Mouse (Mus musculus) G1E-ER4 (cell line): ENCODE measurements around the gene Slu7. TPM values are rescaled to one million over a fixed set of nuclear protein-coding genes. Genes with fewer than 3 reads are reported as not detected.

ENCODE experiments used
- GATA1 ChIP-seq: IDR thresholded peaks from one replicate; pipeline ENCODE4 v1.8.0; 2012; ENCODE audit warnings: low read length, inconsistent platforms
- polyA plus RNA-seq: library from polyadenylated mRNA; stranded (reverse); fragments of >175 nt; gene quantifications from 2 replicates; pipeline ENCODE4 v1.2.3, GENCODE M21; 2012

Slu7 gene
- 2.6 and 3.6 TPM in 2 replicates for polyA plus RNA-seq

- TF ChIP-seq GATA1, result no peak
Measured at GRCm38 (mm10) chr11:43433254-43434023, at the start of gene Slu7. Gene Slu7 (plus strand): TSS chr11:43433744.

GRCm38 (mm10) chr11:43385055-43385649 lies 48.4 kb upstream of the Slu7 start:
- no peak for TF ChIP-seq GATA1

GRCm38 (mm10) chr11:43385716-43386115 lies 47.8 kb upstream of the Slu7 start:
- TF ChIP-seq GATA1, result no peak

- no peak for TF ChIP-seq GATA1
Measured at GRCm38 (mm10) chr11:43387004-43387880, 46.3 kb upstream of the Slu7 start.

DNA sequence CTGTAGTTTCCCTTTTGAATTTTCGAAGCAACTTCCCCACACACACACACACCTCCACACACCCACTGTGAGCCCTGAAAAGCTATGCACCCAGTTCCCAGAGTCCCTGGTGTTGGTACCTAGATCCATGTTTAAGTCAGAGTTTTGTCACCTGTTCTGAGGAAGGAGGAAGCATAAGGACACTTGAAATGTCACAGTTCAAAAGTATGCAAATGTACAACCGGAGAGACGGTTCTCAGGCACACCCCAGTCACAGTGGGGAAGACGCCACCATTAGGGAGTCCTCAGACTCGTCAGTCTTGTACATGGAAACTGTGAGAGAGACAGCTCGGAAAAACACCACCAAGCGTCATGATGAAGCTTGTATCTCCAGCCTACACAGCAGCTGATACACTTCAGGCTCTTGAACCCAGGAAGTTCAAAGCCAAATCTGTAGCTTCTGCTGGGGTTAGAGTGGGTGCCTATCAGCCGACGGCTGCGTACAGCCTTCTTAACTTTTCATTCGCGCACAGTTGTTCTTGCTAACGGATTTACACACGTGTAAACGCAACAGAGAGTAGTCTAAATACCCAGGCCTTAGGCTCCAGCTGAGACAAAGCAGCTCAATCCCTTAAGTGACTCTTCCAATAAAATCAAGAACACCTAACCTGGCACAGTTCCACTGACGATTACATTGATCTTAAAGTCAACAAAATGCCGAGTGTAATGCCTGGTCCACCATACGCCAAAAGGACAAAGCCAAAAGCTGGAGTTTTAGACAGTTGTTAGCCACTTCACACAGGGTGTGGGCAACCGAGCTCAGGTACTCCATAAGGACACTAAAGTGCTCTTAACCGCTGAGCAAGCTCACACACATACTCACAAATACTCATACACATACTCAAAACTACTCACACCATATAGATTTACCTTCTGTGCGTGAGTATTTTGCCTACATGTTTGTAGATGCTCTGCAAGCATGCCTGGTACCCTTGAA lies 45.1 kb upstream of the Slu7 start:
- TF ChIP-seq GATA1, result no peak

- no peak for TF ChIP-seq GATA1
Measured at GRCm38 (mm10) chr11:43389118-43389517, 44.4 kb upstream of the Slu7 start.

GRCm38 (mm10) chr11:43392757-43393156 lies 40.8 kb upstream of the Slu7 start:
- TF ChIP-seq GATA1, result no peak

- no peak for TF ChIP-seq GATA1
Measured at GRCm38 (mm10) chr11:43393325-43393724, 40.2 kb upstream of the Slu7 start.

- TF ChIP-seq GATA1, result no peak
Measured at GRCm38 (mm10) chr11:43395073-43395948, 38.2 kb upstream of the Slu7 start.

GRCm38 (mm10) chr11:43396246-43396645 lies 37.3 kb upstream of the Slu7 start:
- TF ChIP-seq GATA1, result no peak

DNA sequence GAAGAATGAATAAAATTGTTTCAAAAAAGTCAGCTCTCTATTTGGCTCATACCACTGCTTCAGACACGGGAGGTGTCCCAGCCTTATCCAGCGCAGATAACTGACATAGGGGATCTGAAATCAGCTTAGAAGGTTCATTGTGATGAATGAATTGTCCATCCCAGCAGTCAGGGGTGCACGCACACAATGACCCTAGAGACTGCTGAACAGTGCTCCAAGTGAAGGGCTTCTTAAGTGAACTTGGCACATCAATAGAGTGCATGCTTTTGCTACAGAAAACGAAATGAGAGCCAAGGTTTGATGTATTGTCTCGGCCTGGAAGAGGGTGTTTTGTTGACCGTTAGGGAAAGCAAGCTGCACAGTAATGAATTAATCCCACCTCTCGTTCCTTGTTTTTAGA lies 36.9 kb upstream of the Slu7 start:
- TF ChIP-seq GATA1, result no peak

DNA sequence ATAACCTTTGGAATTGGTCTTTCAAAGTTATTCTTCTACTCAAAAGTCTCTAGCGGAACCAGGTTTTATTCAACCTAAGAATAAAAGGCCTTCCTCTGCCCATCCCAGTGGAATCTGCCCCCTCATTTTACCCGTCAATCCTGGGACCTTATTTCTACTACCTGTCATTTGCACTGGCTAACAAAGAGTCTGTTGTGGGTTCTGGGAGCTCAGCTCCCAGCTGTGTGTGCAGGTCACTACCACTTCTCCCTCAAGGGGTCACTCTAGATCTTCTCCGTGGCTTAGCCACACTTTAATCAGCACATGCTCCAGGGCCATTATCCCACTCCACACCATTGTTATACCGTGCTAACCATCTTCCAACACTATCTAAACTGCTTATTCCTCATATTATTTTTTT lies 34.2 kb upstream of the Slu7 start:
- no peak for TF ChIP-seq GATA1

- TF ChIP-seq GATA1, result no peak
Measured at GRCm38 (mm10) chr11:43400131-43400530, 33.4 kb upstream of the Slu7 start.
